Mouse (Mus musculus) G1E-ER4 (cell line): Measurements from ENCODE around the gene Dpep1. TPM values are rescaled to one million over a fixed set of nuclear protein-coding genes. Genes with fewer than 3 reads are reported as not detected.

Experiments used
- GATA1 ChIP-seq: IDR thresholded peaks from one replicate; pipeline ENCODE4 v1.8.0; 2012; ENCODE audit warnings: low read length, inconsistent platforms
- polyA plus RNA-seq: library from polyadenylated mRNA; stranded (reverse); fragments of >175 nt; gene quantifications from 2 replicates; pipeline ENCODE4 v1.2.3, GENCODE M21; 2012

Dpep1 gene
- not detected in 2 replicates for polyA plus RNA-seq

- TF ChIP-seq GATA1, result no peak
Measured at GRCm38 (mm10) chr8:123185566-123186409, at the start of gene Dpep1. Dpep1 (plus strand) TSS chr8:123186242.

- TF ChIP-seq GATA1, result no peak
Measured at GRCm38 (mm10) chr8:123136287-123136686, 49.8 kb upstream of the Dpep1 start.

- no peak for TF ChIP-seq GATA1
Measured at GRCm38 (mm10) chr8:123137645-123138077, 48.4 kb upstream of the Dpep1 start.

GRCm38 (mm10) chr8:123138741-123139140 lies 47.3 kb upstream of the Dpep1 start:
- TF ChIP-seq GATA1, result no peak

- TF ChIP-seq GATA1, result no peak
Measured at GRCm38 (mm10) chr8:123141741-123142462, 44.1 kb upstream of the Dpep1 start.

- no peak for TF ChIP-seq GATA1
Measured at GRCm38 (mm10) chr8:123145279-123145678, 40.8 kb upstream of the Dpep1 start.

GRCm38 (mm10) chr8:123146390-123146789 lies 39.7 kb upstream of the Dpep1 start:
- TF ChIP-seq GATA1, result no peak

GRCm38 (mm10) chr8:123150737-123151171 lies 35.3 kb upstream of the Dpep1 start:
- no peak for TF ChIP-seq GATA1

GRCm38 (mm10) chr8:123155177-123155576 lies 30.9 kb upstream of the Dpep1 start:
- TF ChIP-seq GATA1, result no peak

GRCm38 (mm10) chr8:123156070-123156773 lies 29.8 kb upstream of the Dpep1 start:
- TF ChIP-seq GATA1, result no peak

GRCm38 (mm10) chr8:123157888-123158465 lies 28.1 kb upstream of the Dpep1 start, which contains the start of gene Sult5a1:
Sult5a1 (minus strand) TSS chr8:123158315.
- no peak for TF ChIP-seq GATA1

- no peak for TF ChIP-seq GATA1
Measured at GRCm38 (mm10) chr8:123181391-123181790, 4.7 kb upstream of the Dpep1 start.

- no peak for TF ChIP-seq GATA1
Measured at GRCm38 (mm10) chr8:123188006-123188405, 2.0 kb downstream of the Dpep1 start.

GRCm38 (mm10) chr8:123188841-123189240 lies 2.8 kb downstream of the Dpep1 start:
- TF ChIP-seq GATA1, result no peak

GRCm38 (mm10) chr8:123190678-123191077 lies 4.6 kb downstream of the Dpep1 start:
- no peak for TF ChIP-seq GATA1
